Mouse (Mus musculus) left cerebral cortex, adult 11 months (tissue): ENCODE measurements around the gene Zfand6.
A peak's percentile ranks its signal among the peaks of the same experiment; 100 is the strongest.

Experiments
- DNase-seq: peaks from one replicate; pipeline ENCODE4 v3.0.0; 2022; ENCODE audit warnings: low spot score

Zfand6 gene

GRCm38 (mm10) chr7:84689251-84690100 is at the start of gene Zfand6:
Gene Zfand6 (minus strand): TSS chr7:84689959.
- peak; percentile 97 for DNase-seq

- no peak for DNase-seq
These were observed 47.0 kb upstream of the Zfand6 start for GRCm38 (mm10) chr7:84736803-84737202.

- no peak for DNase-seq
These were observed 43.3 kb upstream of the Zfand6 start for GRCm38 (mm10) chr7:84733038-84733437.

GRCm38 (mm10) chr7:84732052-84732451 is 42.3 kb upstream of the Zfand6 start:
- no peak for DNase-seq

GRCm38 (mm10) chr7:84731076-84731475 is 41.3 kb upstream of the Zfand6 start:
- DNase-seq = no peak

- no peak for DNase-seq
These were observed 33.2 kb upstream of the Zfand6 start for GRCm38 (mm10) chr7:84722804-84723459.

GRCm38 (mm10) chr7:84710287-84710958 is 20.7 kb upstream of the Zfand6 start:
- no peak for DNase-seq

GRCm38 (mm10) chr7:84706877-84707276 is 17.1 kb upstream of the Zfand6 start:
- no peak for DNase-seq

GRCm38 (mm10) chr7:84690101-84690509 is 346 bp upstream of the Zfand6 start:
- DNase-seq = no peak

- DNase-seq = no peak
These were observed 1.8 kb downstream of the Zfand6 start for GRCm38 (mm10) chr7:84687653-84688580.

GRCm38 (mm10) chr7:84686380-84686779 is 3.4 kb downstream of the Zfand6 start:
- no peak for DNase-seq

GRCm38 (mm10) chr7:84684675-84685074 is 5.1 kb downstream of the Zfand6 start:
- no peak for DNase-seq

- DNase-seq = no peak
These were observed 8.2 kb downstream of the Zfand6 start for GRCm38 (mm10) chr7:84681558-84681957.

GRCm38 (mm10) chr7:84680931-84681330 is 8.8 kb downstream of the Zfand6 start:
- no peak for DNase-seq

- no peak for DNase-seq
These were observed 9.7 kb downstream of the Zfand6 start for GRCm38 (mm10) chr7:84680092-84680491.

- DNase-seq = peak; percentile 83
These were observed 10.5 kb downstream of the Zfand6 start for GRCm38 (mm10) chr7:84679264-84679663.

GRCm38 (mm10) chr7:84673103-84673502 is 16.7 kb downstream of the Zfand6 start:
- DNase-seq = no peak

GRCm38 (mm10) chr7:84669554-84670152 is 20.1 kb downstream of the Zfand6 start:
- no peak for DNase-seq

GRCm38 (mm10) chr7:84667946-84668345 is 21.8 kb downstream of the Zfand6 start:
- DNase-seq = no peak

- no peak for DNase-seq
These were observed 37.0 kb downstream of the Zfand6 start for GRCm38 (mm10) chr7:84652740-84653139.

GRCm38 (mm10) chr7:84651987-84652321 is 37.8 kb downstream of the Zfand6 start:
- no peak for DNase-seq
